Mouse (Mus musculus) myocyte (in vitro differentiated cells): ENCODE data around the gene Igf2bp3. TPM values are rescaled to one million over a fixed set of nuclear protein-coding genes. Genes with fewer than 3 reads are reported as not detected.

Experiments used
- H3K27me3 ChIP-seq: one replicate; pipeline ENCODE4 v1.6.1; 2011; ENCODE audit not compliant: control insufficient read depth, insufficient read depth, insufficient read length
- H3K36me3 ChIP-seq: one replicate; pipeline ENCODE4 v1.6.1; 2011; ENCODE audit not compliant: control insufficient read depth, insufficient read depth
- H3K4me2 ChIP-seq: one replicate; pipeline ENCODE4 v1.6.1; 2011; ENCODE audit warnings: low read depth, control low read depth
- H3K4me3 ChIP-seq: one replicate; pipeline ENCODE4 v1.5.1; 2011; ENCODE audit warnings: mild to moderate bottlenecking, control low read depth, moderate library complexity
- H3K79me2 ChIP-seq: one replicate; pipeline ENCODE4 v1.6.1; 2011; ENCODE audit not compliant: control insufficient read depth, insufficient read depth
- H3ac ChIP-seq: one replicate; pipeline ENCODE4 v1.6.1; 2011; ENCODE audit not compliant: control insufficient read depth, insufficient read length
- E2F4 ChIP-seq: IDR thresholded peaks from one replicate; pipeline ENCODE4 v1.6.1; 2011; ENCODE audit warnings: mild to moderate bottlenecking, control low read depth, moderate library complexity; ENCODE audit not compliant: insufficient read depth
- MAX ChIP-seq: IDR thresholded peaks from one replicate; pipeline ENCODE4 v1.6.1; 2011; ENCODE audit warnings: low read depth, mild to moderate bottlenecking, control low read depth
- POLR2AphosphoS2 ChIP-seq: IDR thresholded peaks from one replicate; pipeline ENCODE4 v1.6.1; 2011; ENCODE audit warnings: low read depth, control low read depth; ENCODE audit not compliant: insufficient read length
- REST ChIP-seq: IDR thresholded peaks from one replicate; pipeline ENCODE4 v1.6.1; 2011; ENCODE audit warnings: mild to moderate bottlenecking, control low read depth, moderate library complexity; ENCODE audit not compliant: insufficient read depth, insufficient read length
- TCF3 ChIP-seq: IDR thresholded peaks from one replicate; pipeline ENCODE4 v1.6.1; 2011; ENCODE audit warnings: low read depth, control low read depth; ENCODE audit not compliant: insufficient read length
- polyA plus RNA-seq: library from polyadenylated mRNA; unstranded; fragments of >200 nt; fragmentation: generic; extraction: Trizol; gene quantifications from one replicate; pipeline ENCODE4 v1.2.1, GENCODE M21; 2012; ENCODE audit warnings: missing spikeins

Gene Igf2bp3
- polyA plus RNA-seq, 1 experiment, result 0.26 TPM

GRCm38 (mm10) chr6:49037268-49037662 is 177.5 kb downstream of the Igf2bp3 start:
- no peak overlapping the region for H3K4me2 ChIP-seq
- H3K36me3 ChIP-seq, result no peaks in the 10 kb centered on the region
- H3K4me3 ChIP-seq, result no peak overlapping the region
- H3K27me3 ChIP-seq, result peaks cover 12% of the 10 kb centered on the region
- no peaks in the 10 kb centered on the region for H3K79me2 ChIP-seq
- H3ac ChIP-seq, result no peak overlapping the region
- no peak for TF ChIP-seq POLR2AphosphoS2
- TF ChIP-seq E2F4, result no peak
- no peak for TF ChIP-seq MAX
- no peak for TF ChIP-seq REST

- TF ChIP-seq MAX (no peak), TCF3 (no peak)
- Histone ChIP-seq H3ac (no peak within 1 kb of the TSS), H3K4me2 (no peak within 1 kb of the TSS), H3K4me3 (no peak within 1 kb of the TSS), H3K36me3 (no peaks in the 10 kb centered on the region), H3K79me2 (no peaks in the 10 kb centered on the region), H3K27me3 (peaks cover 13% of the 10 kb centered on the region)
Measured at GRCm38 (mm10) chr6:49036275-49037267, 178.2 kb downstream of the Igf2bp3 start, which contains the start of gene Gpnmb. Gene Gpnmb, plus strand, starts transcription at chr6:49036546.

Other genes with a start within 250 kb of the Igf2bp3 start
- not detected for gene Doxl2, start 240.0 kb downstream of the Igf2bp3 start, polyA plus RNA-seq
- not detected for gene Svs1, start 228.1 kb downstream of the Igf2bp3 start, polyA plus RNA-seq
- 0.12 TPM for gene Gpnmb, start 178.4 kb downstream of the Igf2bp3 start, polyA plus RNA-seq
- gene Malsu1, start 141.2 kb downstream of the Igf2bp3 start, polyA plus RNA-seq, result 19.6 TPM
- gene Tra2a, start 49.1 kb upstream of the Igf2bp3 start, polyA plus RNA-seq, result 26.5 TPM
- 2.7 TPM for gene Ccdc126, start 104.3 kb upstream of the Igf2bp3 start, polyA plus RNA-seq
- 0.85 TPM for gene Fam221a, start 152.8 kb upstream of the Igf2bp3 start, polyA plus RNA-seq
- gene Stk31, start 180.6 kb upstream of the Igf2bp3 start, polyA plus RNA-seq, result not detected